Comparison of ENCODE assay signal across 13 mouse cellular contexts in genomic region chr11:97825295-97825694, GRCm38 (mm10). TPM values are rescaled to one million over a fixed set of nuclear protein-coding genes. Genes with fewer than 3 reads are reported as not detected.
DNase-seq lines count a peak whose midpoint lies in the region; ATAC-seq and TF ChIP-seq lines count a peak whose summit lies in the region.
"Had no signal": no experiment of that assay in that cellular context is flagged by ENCODE, and none has a peak within 500 bp of the region (broad histone marks: within the 10 kb centered on the region; RNA-seq: fewer than 3 reads in every experiment).

No protein-coding gene starts in this region.

- H3K9me3 ChIP-seq in intestine, embryonic 15.5 days: no peaks in the 10 kb centered on the region
- no peaks in the 10 kb centered on the region for H3K9me3 ChIP-seq in intestine, postnatal 0 days (ENCODE audit: control insufficient read depth)
- H3K9me3 ChIP-seq: forebrain, embryonic 10.5 days had no signal

- H3K4me3 ChIP-seq in intestine, embryonic 15.5 days (replicated peaks): no peak overlapping the region
- no peak overlapping the region for H3K4me3 ChIP-seq in intestine, postnatal 0 days (ENCODE audit: low read depth, low read length)
- H3K4me3 ChIP-seq in small intestine, adult 2 months (ENCODE audit: low read depth, low read length): no peak overlapping the region
- H3K4me3 ChIP-seq: forebrain, embryonic 10.5 days had no signal

- DNase-seq in ovary, postnatal 36 days (ENCODE audit: low spot score): no peak
- DNase-seq in retina, embryonic 14.5 days (ENCODE audit: low spot score): no peak
- DNase-seq: cerebellum, adult 11 months had no signal

- H3K27ac ChIP-seq in intestine, embryonic 15.5 days: no peak overlapping the region
- H3K27ac ChIP-seq in intestine, postnatal 0 days (ENCODE audit: low read depth, low read length): no peak overlapping the region
- 0 out of 2 replicates have a peak overlapping the region, but pooled peaks have one; percentile 14 for H3K27ac ChIP-seq in small intestine, adult 2 months (ENCODE audit: insufficient read depth, low read depth, low read length)

- TF ChIP-seq CTCF in intestine, postnatal 0 days (IDR thresholded peaks at IDR 0.05; ENCODE audit: low read depth): no peak
- TF ChIP-seq CTCF in small intestine, adult 2 months (IDR thresholded peaks at IDR 0.05; ENCODE audit: extremely low read depth, insufficient read length, insufficient replicate concordance, low read depth, low read length): no peak

- TF ChIP-seq POLR2A in small intestine, adult 2 months (IDR thresholded peaks at IDR 0.05; ENCODE audit: low read depth, low read length): no peak

- H3K4me2 ChIP-seq in intestine, embryonic 15.5 days (replicated peaks): no peak overlapping the region
- no peak overlapping the region for H3K4me2 ChIP-seq in intestine, postnatal 0 days (replicated peaks; ENCODE audit: low read depth)

- H3K4me1 ChIP-seq in intestine, embryonic 15.5 days (replicated peaks): peaks cover 33% of the 10 kb centered on the region
- H3K4me1 ChIP-seq in intestine, postnatal 0 days (replicated peaks; ENCODE audit: control insufficient read depth, insufficient read depth, low read length): peaks cover 9% of the 10 kb centered on the region; the same call in 1 of the 2 replicates
- H3K4me1 ChIP-seq in small intestine, adult 2 months (ENCODE audit: control insufficient read depth, insufficient read depth, insufficient read length, low read length): peaks cover 54% of the 10 kb centered on the region

- 0 out of 2 replicates have a peak overlapping the region, but pooled peaks have one; percentile 13 for H3K9ac ChIP-seq in intestine, embryonic 15.5 days
- H3K9ac ChIP-seq in intestine, postnatal 0 days (ENCODE audit: low read depth, low read length): no peak overlapping the region

- H3K36me3 ChIP-seq in intestine, embryonic 15.5 days: peaks cover 41% of the 10 kb centered on the region
- peaks cover 71% of the 10 kb centered on the region for H3K36me3 ChIP-seq in intestine, postnatal 0 days (ENCODE audit: control insufficient read depth, insufficient read depth)
- peaks cover 69% of the 10 kb centered on the region for H3K36me3 ChIP-seq in small intestine, adult 2 months (ENCODE audit: control insufficient read depth, insufficient read depth, low read length)

- WGBS in intestine, embryonic 15.5 days: 84% methylated on average over 10 of the region's 10 CpGs
- 80% methylated on average over 10 of the region's 10 CpGs for WGBS in intestine, postnatal 0 days
- WGBS in small intestine, adult 2 months: 75% methylated on average over 10 of the region's 10 CpGs

- H3K27me3 ChIP-seq in intestine, embryonic 15.5 days (replicated peaks): no peaks in the 10 kb centered on the region
- H3K27me3 ChIP-seq in intestine, postnatal 0 days (replicated peaks; ENCODE audit: control insufficient read depth, insufficient read depth, low read length): no peaks in the 10 kb centered on the region
- H3K27me3 ChIP-seq in small intestine, adult 2 months (ENCODE audit: control insufficient read depth, insufficient read depth, low read length): no peaks in the 10 kb centered on the region
- H3K27me3 ChIP-seq: Patski had no signal

- ATAC-seq in intestine, embryonic 15.5 days: no peak
- ATAC-seq in intestine, postnatal 0 days: no peak
- ATAC-seq in CD4-positive, CD25-positive, alpha-beta regulatory T cell, adult 4 months: peak; percentile 72
- ATAC-seq in common myeloid progenitor, adult 5-6 weeks (replicated peaks; ENCODE audit: low read depth, poor library complexity, severe bottlenecking): peak; percentile 31
- no peak for ATAC-seq in erythroblast, adult 5-6 weeks (replicated peaks; ENCODE audit: low FRiP score, poor library complexity, severe bottlenecking)
- ATAC-seq: Patski had no signal

RNA-seq across cellular contexts. Expression of gene B230217C12Rik, which starts 15.3 kb away (rescaled TPM):
- polyA plus RNA-seq in intestine, embryonic 15.5 days (2015; fragmentation: Nextera tagmentation; extraction: Ambion mirVana): 5.2 and 5.3 TPM in 2 replicates
- 1.8 and 2.0 TPM in 2 replicates for polyA plus RNA-seq in intestine, postnatal 0 days (2015; fragmentation: Nextera tagmentation; extraction: Ambion mirVana)
- polyA plus RNA-seq in CD4-positive, CD25-positive, alpha-beta regulatory T cell, adult 4 months (2017; shearing (Covaris generic)): 1 to 10 TPM; 1.4 TPM
- total RNA-seq in common myeloid progenitor, adult 5-6 weeks (2017): 0.69 and 1.7 TPM in 2 replicates
- 0.43 and 0.44 TPM in 2 replicates for polyA plus RNA-seq in small intestine, adult 2 months (2012; rRNA removed)
- 2.1 TPM in 1 of 2 replicates, not detected in the other for total RNA-seq in erythroblast, adult 5-6 weeks (2015; ENCODE audit: low replicate concordance)
- not detected in 2 replicates for total RNA-seq in erythroblast, adult 5-6 weeks (2017; ENCODE audit: low replicate concordance)

RNA-seq across cellular contexts. Expression of gene Lasp1, which starts 26.5 kb away (rescaled TPM):
- polyA plus RNA-seq in intestine, embryonic 15.5 days (2015; fragmentation: Nextera tagmentation; extraction: Ambion mirVana): 123 and 126 TPM in 2 replicates
- polyA plus RNA-seq in intestine, postnatal 0 days (2015; fragmentation: Nextera tagmentation; extraction: Ambion mirVana): 98.2 and 103 TPM in 2 replicates
- polyA plus RNA-seq in CD4-positive, CD25-positive, alpha-beta regulatory T cell, adult 4 months (2017; shearing (Covaris generic)): 10 to 100 TPM; 46.4 to 49.9 TPM
- total RNA-seq in common myeloid progenitor, adult 5-6 weeks (2017): 79.1 and 126 TPM in 2 replicates
- polyA plus RNA-seq in small intestine, adult 2 months (2012; rRNA removed): 165 and 397 TPM in 2 replicates
- 31.8 and 54.8 TPM in 2 replicates for total RNA-seq in erythroblast, adult 5-6 weeks (2015; ENCODE audit: low replicate concordance)
- total RNA-seq in erythroblast, adult 5-6 weeks (2017; ENCODE audit: low replicate concordance): 28.4 and 129 TPM in 2 replicates

RNA-seq across cellular contexts. Expression of gene Rpl23, which starts 43.1 kb away (rescaled TPM):
- polyA plus RNA-seq in intestine, embryonic 15.5 days (2015; fragmentation: Nextera tagmentation; extraction: Ambion mirVana): 530 and 606 TPM in 2 replicates
- 538 and 555 TPM in 2 replicates for polyA plus RNA-seq in intestine, postnatal 0 days (2015; fragmentation: Nextera tagmentation; extraction: Ambion mirVana)
- polyA plus RNA-seq in CD4-positive, CD25-positive, alpha-beta regulatory T cell, adult 4 months (2017; shearing (Covaris generic)): 1,000 to 10,000 TPM in 1 of 2 experiments, 100 to 1,000 TPM in 1; 884 to 1,093 TPM
- total RNA-seq in common myeloid progenitor, adult 5-6 weeks (2017): 2,081 and 2,105 TPM in 2 replicates
- 10.2 and 22.0 TPM in 2 replicates for polyA plus RNA-seq in small intestine, adult 2 months (2012; rRNA removed)
- total RNA-seq in erythroblast, adult 5-6 weeks (2015; ENCODE audit: low replicate concordance): 241 and 306 TPM in 2 replicates
- total RNA-seq in erythroblast, adult 5-6 weeks (2017; ENCODE audit: low replicate concordance): 280 and 382 TPM in 2 replicates

RNA-seq across cellular contexts. Expression of gene 1700001P01Rik, which starts 49.6 kb away (rescaled TPM):
- 0.24 TPM in 1 of 2 replicates, not detected in the other for polyA plus RNA-seq in intestine, embryonic 15.5 days (2015; fragmentation: Nextera tagmentation; extraction: Ambion mirVana)
- not detected in 2 replicates for polyA plus RNA-seq in intestine, postnatal 0 days (2015; fragmentation: Nextera tagmentation; extraction: Ambion mirVana)
- not detected for polyA plus RNA-seq in CD4-positive, CD25-positive, alpha-beta regulatory T cell, adult 4 months (2017; shearing (Covaris generic))
- not detected in 2 replicates for total RNA-seq in common myeloid progenitor, adult 5-6 weeks (2017)
- polyA plus RNA-seq in small intestine, adult 2 months (2012; rRNA removed): not detected in 2 replicates
- not detected in 2 replicates for total RNA-seq in erythroblast, adult 5-6 weeks (2015; ENCODE audit: low replicate concordance)
- total RNA-seq in erythroblast, adult 5-6 weeks (2017; ENCODE audit: low replicate concordance): not detected in 2 replicates
- polyA plus RNA-seq: heart, postnatal 0 days; liver, embryonic 16.5 days had no signal

RNA-seq across cellular contexts. Expression of gene Fbxo47, which starts 58.7 kb away (rescaled TPM):
- 0.65 and 0.68 TPM in 2 replicates for polyA plus RNA-seq in intestine, embryonic 15.5 days (2015; fragmentation: Nextera tagmentation; extraction: Ambion mirVana)
- 0.64 and 0.83 TPM in 2 replicates for polyA plus RNA-seq in intestine, postnatal 0 days (2015; fragmentation: Nextera tagmentation; extraction: Ambion mirVana)
- under 1 TPM; 0.34 to 0.65 TPM for polyA plus RNA-seq in CD4-positive, CD25-positive, alpha-beta regulatory T cell, adult 4 months (2017; shearing (Covaris generic))
- 0.09 and 1.1 TPM in 2 replicates for total RNA-seq in common myeloid progenitor, adult 5-6 weeks (2017)
- not detected in 2 replicates for polyA plus RNA-seq in small intestine, adult 2 months (2012; rRNA removed)
- total RNA-seq in erythroblast, adult 5-6 weeks (2015; ENCODE audit: low replicate concordance): not detected in 2 replicates
- 0.84 and 0.85 TPM in 2 replicates for total RNA-seq in erythroblast, adult 5-6 weeks (2017; ENCODE audit: low replicate concordance)

Comparison
In these comparisons a context has a peak if more than half of its experiments do, and no peak if none do; other contexts are left out.
1. ATAC-seq: peak in CD4-positive, CD25-positive, alpha-beta regulatory T cell, adult 4 months (single experiment) and common myeloid progenitor, adult 5-6 weeks (single experiment); none in intestine, embryonic 15.5 days (single experiment), intestine, postnatal 0 days (single experiment) and erythroblast, adult 5-6 weeks (single experiment).
2. RNA of gene Rpl23, which starts 43.1 kb away (polyA plus RNA-seq): 884 to 1,093 TPM in CD4-positive, CD25-positive, alpha-beta regulatory T cell, adult 4 months, 530 to 606 TPM in intestine, embryonic 15.5 days and 538 to 555 TPM in intestine, postnatal 0 days; 10.2 to 22.0 TPM in small intestine, adult 2 months; every median in the first group is over 10 times any median in the second.